Mouse (Mus musculus) ES-E14 (cell line): Measurements from ENCODE around the gene Sfxn1. TPM values are rescaled to one million over a fixed set of nuclear protein-coding genes. Genes with fewer than 3 reads are reported as not detected.

Source experiments
- DNase-seq: peaks from one replicate; pipeline ENCODE4 v3.0.0-alpha.2; 2013; ENCODE audit warnings: low read depth, low spot score
- H3K27ac ChIP-seq: 2 replicates; pipeline ENCODE4 v1.5.1; 2012; ENCODE audit warnings: low read depth, mild to moderate bottlenecking, low read length, moderate library complexity, mixed read lengths; ENCODE audit not compliant: poor library complexity, insufficient read depth, severe bottlenecking
- H3K36me3 ChIP-seq: 2 replicates; pipeline ENCODE4 v1.6.1; 2012; ENCODE audit warnings: mild to moderate bottlenecking, low read length, moderate library complexity, mixed read lengths; ENCODE audit not compliant: control insufficient read depth, poor library complexity, insufficient read depth, severe bottlenecking
- H3K4me1 ChIP-seq, 2 experiments: fragments of 150-350 bp in 1 of 2; sonication (generic) in 1 of 2; 2 replicates each; pipeline ENCODE4 v1.6.1; 2012; ENCODE audit warnings: low read length in 2 of 2, mild to moderate bottlenecking in 1 of 2, mixed read lengths in 1 of 2; ENCODE audit not compliant: control insufficient read depth in 2 of 2, insufficient read depth in 2 of 2, poor library complexity in 1 of 2
- H3K4me3 ChIP-seq, 2 experiments: fragments of 150-350 bp in 1 of 2; sonication (generic) in 1 of 2; 2 replicates each; pipeline ENCODE4 v1.5.1; 2012; ENCODE audit warnings: low read length in 2 of 2, low read depth in 1 of 2, mild to moderate bottlenecking in 1 of 2, mixed read lengths in 1 of 2; ENCODE audit not compliant: insufficient read depth in 1 of 2, poor library complexity in 1 of 2, severe bottlenecking in 1 of 2
- H3K9ac ChIP-seq: 2 replicates; pipeline ENCODE4 v1.6.1; 2012; ENCODE audit warnings: low read depth, mild to moderate bottlenecking, low read length, mixed read lengths; ENCODE audit not compliant: poor library complexity, insufficient read depth, severe bottlenecking
- H3K9me3 ChIP-seq: fragments of 150-350 bp; sonication (generic); 2 replicates; pipeline ENCODE4 v1.6.1; 2012; ENCODE audit warnings: low read depth, mild to moderate bottlenecking, low read length; ENCODE audit not compliant: control insufficient read depth, insufficient read depth
- CHD2 ChIP-seq: IDR thresholded peaks from 2 replicates; pipeline ENCODE4 v1.6.1; 2014; ENCODE audit warnings: mild to moderate bottlenecking, low read depth, low read length, inconsistent platforms
- HCFC1 ChIP-seq: IDR thresholded peaks from 2 replicates; pipeline ENCODE4 v1.6.1; 2012; ENCODE audit warnings: low read length, inconsistent platforms, borderline replicate concordance; ENCODE audit not compliant: insufficient read depth
- MAFK ChIP-seq: IDR thresholded peaks from 2 replicates; pipeline ENCODE4 v1.6.1; 2014; ENCODE audit warnings: mild to moderate bottlenecking, low read depth, low read length, inconsistent platforms; ENCODE audit not compliant: insufficient read depth
- ZC3H11A ChIP-seq: IDR thresholded peaks from 2 replicates; pipeline ENCODE4 v1.6.1; 2012; ENCODE audit warnings: low read depth, mild to moderate bottlenecking, inconsistent platforms, low read length, borderline replicate concordance
- ZNF384 ChIP-seq: IDR thresholded peaks from 2 replicates; pipeline ENCODE4 v1.6.1; 2012; ENCODE audit warnings: low read depth, low read length, inconsistent platforms
- in situ Hi-C, 2 experiments: fragments of 600-800 bp; cut with MboI; formaldehyde crosslinking; loops; one replicate each; pipeline ENCODE4 v1.15.1; 2025; ENCODE audit warnings: low sequenced_read_pairs in 2 of 2, inconsistent platforms in 1 of 2; ENCODE audit not compliant: unreplicated experiment in 2 of 2
- total RNA-seq: library from RNA; depleted of rRNA; stranded (reverse); fragments of 300-350 nt; gene quantifications from 2 replicates; pipeline ENCODE4 v1.2.3, GENCODE M21; 2012

Sfxn1 gene
- total RNA-seq, 1 experiment = 36.1 TPM

GRCm38 (mm10) chr13:54055448-54055861, 16.2 kb upstream of the Sfxn1 start, which contains the start of gene Drd1:
Gene Drd1, minus strand, starts transcription at chr13:54055705.
- no peaks in the 10 kb centered on the region for H3K4me1 ChIP-seq
- peak within 1 kb of the TSS; percentile 68 to 75 for H3K4me3 ChIP-seq
- TF ChIP-seq CHD2 (no peak), ZC3H11A (peak; percentile 24; the same call in 1 of the 2 replicates)
- in situ Hi-C loops = loop anchor here (10.0 to 25.0 kb wide), 2 partner anchors 268 to 271 kb away; no protein-coding TSS in a partner anchor
- peak; percentile 52 for DNase-seq
- H3K27ac ChIP-seq = no peak within 1 kb of the TSS
- no peaks in the 10 kb centered on the region for H3K36me3 ChIP-seq
- no peaks in the 10 kb centered on the region for H3K9me3 ChIP-seq
- H3K9ac ChIP-seq = peak within 1 kb of the TSS; percentile 39; the same call in 1 of the 2 replicates

GRCm38 (mm10) chr13:54062068-54062467, 9.6 kb upstream of the Sfxn1 start:
- H3K9me3 ChIP-seq = no peaks in the 10 kb centered on the region
- no peaks in the 10 kb centered on the region for H3K36me3 ChIP-seq
- no peaks in the 10 kb centered on the region for H3K4me1 ChIP-seq
- no peak overlapping the region for H3K4me3 ChIP-seq
- H3K27ac ChIP-seq = no peak overlapping the region
- no peak for DNase-seq
- no peak for TF ChIP-seq ZNF384
- no peak for TF ChIP-seq HCFC1
- no peak for TF ChIP-seq ZC3H11A
- no peak for TF ChIP-seq CHD2
- TF ChIP-seq MAFK = no peak
- in situ Hi-C loops = loop anchor here in 1 of 2 experiments (25.0 kb wide), 1 partner anchor 275 kb away; no protein-coding TSS in a partner anchor
- H3K9ac ChIP-seq = no peak overlapping the region

GRCm38 (mm10) chr13:54063292-54063691, 8.4 kb upstream of the Sfxn1 start:
- in situ Hi-C loops = loop anchor here in 1 of 2 experiments (25.0 kb wide), 1 partner anchor 276 kb away; no protein-coding TSS in a partner anchor
- Histone ChIP-seq H3K9ac (no peak overlapping the region), H3K27ac (no peak overlapping the region), H3K4me1 (peaks cover 1 to 3% of the 10 kb centered on the region in 2 experiments; a peak in 2 of 4 replicates), H3K4me3 (no peak overlapping the region), H3K36me3 (no peaks in the 10 kb centered on the region), H3K9me3 (no peaks in the 10 kb centered on the region)
- DNase-seq = no peak
- TF ChIP-seq ZNF384 = no peak
- no peak for TF ChIP-seq CHD2
- no peak for TF ChIP-seq ZC3H11A
- TF ChIP-seq HCFC1 = no peak
- no peak for TF ChIP-seq MAFK

GRCm38 (mm10) chr13:54066081-54066746, 5.5 kb upstream of the Sfxn1 start:
- no peak for TF ChIP-seq HCFC1
- no peak for TF ChIP-seq ZNF384
- TF ChIP-seq CHD2 = no peak
- no peak for TF ChIP-seq MAFK
- no peak for TF ChIP-seq ZC3H11A
- H3K4me3 ChIP-seq = no peak overlapping the region
- H3K27ac ChIP-seq = no peak overlapping the region
- H3K4me1 ChIP-seq = peaks cover 1 to 5% of the 10 kb centered on the region in 2 experiments; a peak in 2 of 4 replicates
- in situ Hi-C loops = loop anchor here in 1 of 2 experiments (25.0 kb wide), 1 partner anchor 279 kb away; no protein-coding TSS in a partner anchor
- no peaks in the 10 kb centered on the region for H3K36me3 ChIP-seq
- no peak for DNase-seq
- H3K9me3 ChIP-seq = no peaks in the 10 kb centered on the region
- H3K9ac ChIP-seq = no peak overlapping the region
